ENCODE assay signal across 10 mouse cellular contexts in the genomic region with DNA sequence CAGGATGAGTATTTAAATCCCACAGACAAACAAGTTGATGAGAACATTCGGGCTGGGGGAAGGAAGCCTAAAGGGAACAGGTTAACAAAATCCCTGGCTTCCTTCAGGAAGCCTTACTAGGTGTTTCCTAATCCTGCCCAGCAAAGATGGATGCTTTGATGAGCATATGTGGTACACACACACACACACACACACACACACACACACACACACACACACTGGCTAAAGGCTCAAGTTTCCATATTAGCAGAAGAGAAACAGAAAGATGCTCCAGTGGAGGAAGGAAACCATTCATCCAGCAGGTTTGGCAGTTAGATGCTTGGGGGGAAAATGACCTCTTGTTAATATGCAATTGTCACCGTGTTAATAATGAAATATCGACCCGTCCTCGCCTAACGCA.
DNase-seq lines count a peak whose midpoint lies in the region; ATAC-seq and TF ChIP-seq lines count a peak whose summit lies in the region.
"Had no signal": no experiment of that assay in that cellular context is flagged by ENCODE, and none has a peak within 500 bp of the region (broad histone marks: within the 10 kb centered on the region; RNA-seq: fewer than 3 reads in every experiment).

No protein-coding gene starts in this region.

- no peak for TF ChIP-seq CTCF in lung, postnatal 0 days (IDR thresholded peaks at IDR 0.05)

- DNase-seq in lung, postnatal 0 days (ENCODE audit: low spot score) = no peak
- no peak for DNase-seq in lung, postnatal 14 days
- DNase-seq in gastrocnemius, postnatal 25 days = no peak
- DNase-seq: cerebellum, adult 8-10 months had no signal

- H3K4me3 ChIP-seq in forebrain, embryonic 15.5 days = no peak overlapping the region
- no peak overlapping the region for H3K4me3 ChIP-seq in forebrain, embryonic 12.5 days (replicated peaks)
- H3K4me3 ChIP-seq in lung, postnatal 0 days (ENCODE audit: low read depth, low read length) = no peak overlapping the region
- H3K4me3 ChIP-seq in intestine, embryonic 16.5 days (ENCODE audit: low read length) = no peak overlapping the region
- no peak overlapping the region for H3K4me3 ChIP-seq in neural tube, embryonic 15.5 days (replicated peaks)
- H3K4me3 ChIP-seq: limb, embryonic 15.5 days had no signal

- no peaks in the 10 kb centered on the region for H3K36me3 ChIP-seq in forebrain, embryonic 15.5 days
- H3K36me3 ChIP-seq in forebrain, embryonic 12.5 days (replicated peaks) = no peaks in the 10 kb centered on the region
- no peaks in the 10 kb centered on the region for H3K36me3 ChIP-seq in lung, postnatal 0 days (ENCODE audit: insufficient read depth, low read length)
- H3K36me3 ChIP-seq in intestine, embryonic 16.5 days (ENCODE audit: control insufficient read depth, insufficient read depth, low read length) = no peaks in the 10 kb centered on the region
- H3K36me3 ChIP-seq in neural tube, embryonic 15.5 days = no peaks in the 10 kb centered on the region
- H3K36me3 ChIP-seq: limb, embryonic 15.5 days had no signal

- H3K4me1 ChIP-seq in forebrain, embryonic 15.5 days = peaks cover 29% of the 10 kb centered on the region
- peaks cover 18% of the 10 kb centered on the region for H3K4me1 ChIP-seq in forebrain, embryonic 12.5 days
- peaks cover 6% of the 10 kb centered on the region; the same call in 1 of the 2 replicates for H3K4me1 ChIP-seq in lung, postnatal 0 days (ENCODE audit: insufficient read depth, low read depth, low read length)
- peaks cover 31% of the 10 kb centered on the region for H3K4me1 ChIP-seq in intestine, embryonic 16.5 days (ENCODE audit: control insufficient read depth, insufficient read depth, low read length)
- H3K4me1 ChIP-seq in neural tube, embryonic 15.5 days = peaks cover 44% of the 10 kb centered on the region

- H3K9me3 ChIP-seq in forebrain, embryonic 15.5 days = no peaks in the 10 kb centered on the region
- no peaks in the 10 kb centered on the region for H3K9me3 ChIP-seq in forebrain, embryonic 12.5 days
- no peaks in the 10 kb centered on the region for H3K9me3 ChIP-seq in lung, postnatal 0 days (ENCODE audit: low read length)
- H3K9me3 ChIP-seq in intestine, embryonic 16.5 days (ENCODE audit: control insufficient read depth, low read length) = no peaks in the 10 kb centered on the region
- H3K9me3 ChIP-seq in neural tube, embryonic 15.5 days (replicated peaks) = no peaks in the 10 kb centered on the region
- H3K9me3 ChIP-seq: limb, embryonic 15.5 days had no signal

- H3K27me3 ChIP-seq in forebrain, embryonic 15.5 days = no peaks in the 10 kb centered on the region
- no peaks in the 10 kb centered on the region for H3K27me3 ChIP-seq in forebrain, embryonic 12.5 days
- no peaks in the 10 kb centered on the region for H3K27me3 ChIP-seq in lung, postnatal 0 days (replicated peaks; ENCODE audit: insufficient read depth, low read length)
- no peaks in the 10 kb centered on the region for H3K27me3 ChIP-seq in intestine, embryonic 16.5 days (replicated peaks; ENCODE audit: control insufficient read depth, insufficient read depth, low read length)
- H3K27me3 ChIP-seq in neural tube, embryonic 15.5 days (replicated peaks) = no peaks in the 10 kb centered on the region
- H3K27me3 ChIP-seq: limb, embryonic 15.5 days had no signal

- peak; percentile 28; the same call in 1 of the 2 replicates for TF ChIP-seq EP300 in lung, postnatal 0 days (IDR thresholded peaks at IDR 0.05)

- WGBS in forebrain, embryonic 15.5 days = 81% methylated on average over 6 of the region's 6 CpGs
- 92% methylated on average over 6 of the region's 6 CpGs for WGBS in forebrain, embryonic 12.5 days
- 62% methylated on average over 6 of the region's 6 CpGs for WGBS in lung, postnatal 0 days
- 56% methylated on average over 6 of the region's 6 CpGs for WGBS in intestine, embryonic 16.5 days
- WGBS in neural tube, embryonic 15.5 days = 56% methylated on average over 6 of the region's 6 CpGs

- no peak overlapping the region for H3K9ac ChIP-seq in forebrain, embryonic 15.5 days (replicated peaks)
- no peak overlapping the region for H3K9ac ChIP-seq in forebrain, embryonic 12.5 days
- H3K9ac ChIP-seq in lung, postnatal 0 days (replicated peaks; ENCODE audit: low read depth) = no peak overlapping the region
- 0 out of 2 replicates have a peak overlapping the region, but pooled peaks have one; percentile 30 for H3K9ac ChIP-seq in intestine, embryonic 16.5 days (ENCODE audit: low read depth, low read length)
- H3K9ac ChIP-seq in neural tube, embryonic 15.5 days (replicated peaks) = no peak overlapping the region
- H3K9ac ChIP-seq: limb, embryonic 15.5 days had no signal

- H3K4me2 ChIP-seq in forebrain, embryonic 15.5 days (replicated peaks) = no peak overlapping the region
- H3K4me2 ChIP-seq in forebrain, embryonic 12.5 days = no peak overlapping the region
- no peak overlapping the region for H3K4me2 ChIP-seq in lung, postnatal 0 days (replicated peaks; ENCODE audit: low read depth, low read length)
- no peak overlapping the region for H3K4me2 ChIP-seq in intestine, embryonic 16.5 days (ENCODE audit: low read depth, low read length)
- H3K4me2 ChIP-seq in neural tube, embryonic 15.5 days = no peak overlapping the region
- H3K4me2 ChIP-seq: limb, embryonic 15.5 days had no signal

- H3K27ac ChIP-seq in forebrain, embryonic 15.5 days (replicated peaks) = peak overlapping the region; percentile 4; the same call in 1 of the 2 replicates
- no peak overlapping the region for H3K27ac ChIP-seq in forebrain, embryonic 12.5 days
- H3K27ac ChIP-seq in lung, postnatal 0 days (ENCODE audit: low read length) = no peak overlapping the region
- peak overlapping the region; percentile 79 for H3K27ac ChIP-seq in intestine, embryonic 16.5 days (ENCODE audit: low read length)
- 0 out of 2 replicates have a peak overlapping the region, but pooled peaks have one; percentile 34 for H3K27ac ChIP-seq in neural tube, embryonic 15.5 days (replicated peaks)
- H3K27ac ChIP-seq: limb, embryonic 15.5 days had no signal

- no peak for ATAC-seq in forebrain, embryonic 15.5 days (replicated peaks)
- no peak for ATAC-seq in forebrain, embryonic 12.5 days (ENCODE audit: low FRiP score)
- no peak for ATAC-seq in lung, postnatal 0 days
- ATAC-seq in intestine, embryonic 16.5 days = no peak
- no peak for ATAC-seq in neural tube, embryonic 15.5 days (ENCODE audit: low FRiP score)
- no peak for ATAC-seq in inflammation-experienced regulatory T-cells, adult 6 months

Comparison
In these comparisons a context has a peak if more than half of its experiments do, and no peak if none do; other contexts are left out.
1. H3K27ac ChIP-seq: peak in forebrain, embryonic 15.5 days (single experiment), intestine, embryonic 16.5 days (single experiment) and neural tube, embryonic 15.5 days (single experiment); none in forebrain, embryonic 12.5 days (single experiment) and lung, postnatal 0 days (single experiment).